Mouse (Mus musculus) brain, adult 10 weeks (tissue): ENCODE results near the gene Vmn1r191. TPM values are rescaled to one million over a fixed set of nuclear protein-coding genes. Genes with fewer than 3 reads are reported as not detected.

Experiments used
- polyA plus RNA-seq: library from polyadenylated mRNA; stranded (reverse); fragments of 350-450 nt; fragmentation: Illumina TruSeq; extraction: RNeasy Lipid Tissue Mini Kit (QIAGEN cat#74804); gene quantifications from one replicate; pipeline ENCODE4 v1.2.3, GENCODE M21; 2015; ENCODE audit warnings: low read depth, low replicate concordance

The Vmn1r191 gene
- polyA plus RNA-seq: not detected

DNA sequence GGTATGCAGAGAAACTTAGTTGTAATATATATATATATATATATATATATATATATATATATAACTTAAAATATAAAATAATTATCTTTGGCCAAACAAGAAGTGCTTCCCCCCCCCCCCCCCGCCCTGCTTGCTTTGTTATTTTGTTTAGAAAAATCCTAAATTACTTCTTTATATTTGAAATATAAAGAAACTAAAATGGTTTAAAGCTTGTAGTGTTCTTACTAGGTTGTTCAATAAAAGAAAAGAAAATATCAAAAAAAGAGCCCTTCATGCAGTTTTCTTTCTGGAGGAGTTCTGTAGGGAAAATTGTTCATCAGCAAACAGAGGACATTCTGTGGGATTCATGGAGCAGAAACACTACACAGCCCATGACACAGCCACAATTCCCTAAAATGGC, at the start of gene Vmn1r191:
Gene Vmn1r191 (minus strand): TSS at position 101 of the 400 bp plus-strand sequence.

DNA sequence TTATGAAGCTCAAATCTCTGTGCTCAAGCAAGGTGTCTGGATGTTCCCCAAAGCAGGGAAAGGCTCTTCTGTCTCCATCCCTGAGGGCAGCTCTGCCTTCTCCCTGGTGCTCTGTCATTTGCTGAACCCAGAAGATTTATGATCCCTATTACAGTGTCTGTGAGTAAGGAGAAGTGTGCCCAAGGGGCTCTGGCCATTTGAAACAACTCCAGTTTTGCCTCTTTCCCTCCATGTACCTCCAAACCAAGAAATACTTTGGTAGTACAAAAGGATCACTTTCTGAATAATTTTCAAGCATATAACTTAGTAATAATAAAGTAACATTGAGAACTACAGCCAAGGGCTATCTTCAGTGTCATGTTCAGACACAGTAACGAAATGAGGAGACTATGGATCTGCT, 39.3 kb upstream of the Vmn1r191 start, which contains the start of gene Vmn1r193:
Gene Vmn1r193 (minus strand): TSS at position 101 of the 400 bp plus-strand sequence.

DNA sequence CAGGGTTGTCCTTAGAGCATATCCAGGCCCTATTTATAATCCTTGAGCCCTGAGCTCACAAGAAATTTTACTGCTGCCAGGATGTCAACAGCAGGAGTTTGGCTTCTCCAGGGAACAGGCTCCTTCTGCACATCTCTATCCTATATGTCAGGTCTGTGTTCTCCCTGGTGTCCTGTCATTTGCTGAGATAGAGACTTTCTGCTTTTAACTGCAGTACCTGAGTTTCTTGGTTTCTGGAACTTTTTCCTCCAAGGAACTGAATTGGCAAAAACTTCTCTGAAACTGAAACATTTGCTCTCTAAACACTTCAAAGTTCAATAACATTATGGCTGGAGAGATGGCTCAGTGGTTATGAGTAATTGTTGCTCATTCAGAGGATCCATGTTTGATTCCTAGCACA, 7.3 kb upstream of the Vmn1r191 start, which contains the start of gene Vmn1r192:
Gene Vmn1r192 (minus strand): TSS at position 101 of the 400 bp plus-strand sequence.

Other genes starting within 250 kb of the Vmn1r191 start
- 5.2 TPM for gene Zfp184, start 238.9 kb downstream of the Vmn1r191 start, polyA plus RNA-seq
- not detected for gene Pom121l2, start 202.8 kb downstream of the Vmn1r191 start, polyA plus RNA-seq
- gene Prss16, start 174.2 kb downstream of the Vmn1r191 start, polyA plus RNA-seq: 1.8 TPM
- not detected for gene Hist1h2ah, start 148.4 kb downstream of the Vmn1r191 start, polyA plus RNA-seq
- gene Hist1h2bk, start 148.1 kb downstream of the Vmn1r191 start, polyA plus RNA-seq: not detected
- gene Hist1h4i, start 142.6 kb downstream of the Vmn1r191 start, polyA plus RNA-seq: 6.2 TPM
- gene Hist1h2ag, start 141.0 kb downstream of the Vmn1r191 start, polyA plus RNA-seq: not detected
- not detected for gene Hist1h2bj, start 140.8 kb downstream of the Vmn1r191 start, polyA plus RNA-seq
- gene Vmn1r188, start 99.5 kb downstream of the Vmn1r191 start, polyA plus RNA-seq: not detected
- not detected for gene Vmn1r189, start 78.1 kb downstream of the Vmn1r191 start, polyA plus RNA-seq
- gene Vmn1r192, start 7.2 kb upstream of the Vmn1r191 start, polyA plus RNA-seq: not detected
- not detected for gene Vmn1r193, start 39.2 kb upstream of the Vmn1r191 start, polyA plus RNA-seq
- gene Vmn1r194, start 60.2 kb upstream of the Vmn1r191 start, polyA plus RNA-seq: not detected
- gene Vmn1r195, start 86.6 kb upstream of the Vmn1r191 start, polyA plus RNA-seq: not detected
- not detected for gene Vmn1r196, start 106.0 kb upstream of the Vmn1r191 start, polyA plus RNA-seq
- gene Vmn1r197, start 140.6 kb upstream of the Vmn1r191 start, polyA plus RNA-seq: not detected
- not detected for gene Vmn1r198, start 166.4 kb upstream of the Vmn1r191 start, polyA plus RNA-seq
- not detected for gene Vmn1r199, start 195.8 kb upstream of the Vmn1r191 start, polyA plus RNA-seq
- not detected for gene Vmn1r200, start 206.4 kb upstream of the Vmn1r191 start, polyA plus RNA-seq